Mouse (Mus musculus): ENCODE results near the gene Sesn2.
"Not testable (repeated sequence)": the region's sequence is repeated elsewhere in the genome, so short reads cannot be mapped to it uniquely, and the experiment has no call there.

Sesn2 gene

DNA sequence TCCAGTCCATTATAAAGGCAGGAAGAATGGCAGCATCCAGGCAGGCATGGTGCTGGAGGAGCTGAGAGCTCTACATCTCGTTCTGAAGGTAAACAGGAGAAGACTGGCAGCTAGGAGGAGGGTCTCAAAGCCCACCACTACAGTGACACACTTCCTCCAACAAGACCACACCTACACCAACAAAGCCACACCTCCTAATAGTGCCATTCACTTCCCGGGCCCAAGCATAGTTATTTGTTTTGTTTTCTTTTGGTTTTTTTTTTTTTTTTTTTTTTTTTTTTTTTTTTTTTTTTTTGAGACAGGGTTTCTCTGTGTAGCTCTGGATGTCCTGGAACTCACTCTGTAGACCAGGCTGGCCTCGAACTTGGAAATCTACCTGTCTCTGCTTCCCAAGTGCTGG lies 28.2 kb downstream of the Sesn2 start:
- not testable (repeated sequence) for DNase-seq (ENCODE audit: low spot score)

- no peak for DNase-seq (ENCODE audit: low spot score)
Observed at GRCm38 (mm10) chr4:132477833-132478232, 32.5 kb downstream of the Sesn2 start.

DNA sequence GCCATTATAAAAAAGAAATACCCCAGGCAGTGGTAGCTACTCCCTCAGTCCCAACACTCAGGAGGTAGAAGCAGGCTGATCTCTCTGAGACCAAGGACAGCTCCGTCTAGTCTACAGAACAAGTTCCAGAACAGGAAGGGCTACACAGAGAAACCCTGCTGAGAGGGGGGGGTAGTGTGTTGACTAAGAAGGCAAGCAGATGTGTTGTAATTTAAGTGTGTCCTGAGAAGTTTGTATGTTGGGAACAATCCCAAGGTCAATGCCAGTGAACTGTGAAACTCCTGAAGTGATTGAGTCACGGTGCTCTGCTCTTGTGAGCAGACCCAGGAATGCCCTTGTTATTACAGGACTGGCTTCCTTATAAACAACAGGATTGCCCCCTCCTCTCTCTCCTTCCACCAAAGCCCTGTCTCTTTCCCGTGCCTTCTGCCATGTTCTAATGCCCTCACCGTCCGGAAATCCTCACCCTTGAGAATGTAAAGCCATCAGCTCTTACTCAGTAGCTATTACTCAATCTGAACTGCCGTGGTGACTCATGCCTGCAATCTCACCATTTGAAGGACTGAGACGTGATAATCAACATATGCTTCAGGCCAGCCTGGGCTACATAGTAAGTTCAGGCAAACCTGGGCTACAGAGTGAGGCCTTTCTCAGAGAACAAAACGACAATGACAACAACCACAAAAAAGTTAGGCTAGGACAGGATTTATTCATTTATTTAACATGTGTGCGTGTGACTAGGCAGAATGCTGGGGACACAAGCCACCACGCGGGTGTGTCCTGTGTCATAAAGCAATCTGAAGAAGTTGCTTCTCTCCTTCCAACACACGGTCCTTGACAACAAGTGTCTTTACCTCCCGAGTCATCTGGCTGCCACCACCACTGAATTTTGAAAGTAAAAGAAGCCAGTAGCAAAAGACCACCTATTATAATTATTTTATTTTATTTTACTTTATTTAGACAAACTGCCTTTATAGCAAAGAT lies 34.1 kb downstream of the Sesn2 start:
- no peak for DNase-seq (ENCODE audit: low spot score)

DNA sequence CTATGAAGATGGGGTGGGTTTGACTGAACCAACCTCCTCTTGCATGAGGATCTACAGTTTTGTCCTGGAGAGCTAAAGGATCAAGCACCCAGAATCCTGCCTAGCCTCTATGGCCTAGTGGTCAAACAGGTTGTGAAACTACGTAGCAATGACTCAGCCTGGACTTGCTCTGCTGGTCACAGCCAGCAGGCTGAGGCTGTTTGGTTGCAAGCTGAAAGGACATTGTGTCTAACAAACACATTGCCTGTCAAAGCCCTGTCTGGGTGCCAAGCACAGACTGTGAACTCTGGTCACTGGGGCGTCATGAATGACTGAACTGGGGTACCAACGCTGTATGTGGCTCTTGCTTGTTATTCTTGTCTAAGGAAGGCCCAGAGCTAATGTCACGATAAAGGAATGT lies 35.7 kb downstream of the Sesn2 start:
- DNase-seq (ENCODE audit: low spot score): no peak

GRCm38 (mm10) chr4:132473411-132473810 lies 36.9 kb downstream of the Sesn2 start:
- DNase-seq (ENCODE audit: low spot score): no peak

DNA sequence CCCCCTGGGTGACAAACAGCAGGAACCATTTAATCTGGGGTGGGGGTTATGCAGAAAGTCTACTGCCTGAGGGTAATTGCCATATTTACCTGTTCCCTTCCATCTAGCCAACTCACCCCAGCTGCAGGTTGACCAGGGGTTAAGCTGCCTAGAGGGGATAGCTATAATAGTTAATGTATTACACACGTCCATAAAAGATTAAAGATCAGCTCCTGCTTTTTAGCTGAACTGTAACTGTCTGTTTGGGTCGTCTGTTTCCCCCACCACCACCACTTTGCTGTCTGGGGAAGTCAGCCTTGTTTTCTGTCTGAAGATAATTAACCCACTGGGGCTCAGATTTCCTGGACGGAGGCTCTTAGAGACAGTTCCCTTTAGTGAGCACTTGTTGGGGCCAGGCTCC lies 40.4 kb downstream of the Sesn2 start:
- DNase-seq (ENCODE audit: low spot score): no peak

GRCm38 (mm10) chr4:132464255-132464613 lies 46.1 kb downstream of the Sesn2 start:
- DNase-seq (ENCODE audit: low spot score): no peak

DNA sequence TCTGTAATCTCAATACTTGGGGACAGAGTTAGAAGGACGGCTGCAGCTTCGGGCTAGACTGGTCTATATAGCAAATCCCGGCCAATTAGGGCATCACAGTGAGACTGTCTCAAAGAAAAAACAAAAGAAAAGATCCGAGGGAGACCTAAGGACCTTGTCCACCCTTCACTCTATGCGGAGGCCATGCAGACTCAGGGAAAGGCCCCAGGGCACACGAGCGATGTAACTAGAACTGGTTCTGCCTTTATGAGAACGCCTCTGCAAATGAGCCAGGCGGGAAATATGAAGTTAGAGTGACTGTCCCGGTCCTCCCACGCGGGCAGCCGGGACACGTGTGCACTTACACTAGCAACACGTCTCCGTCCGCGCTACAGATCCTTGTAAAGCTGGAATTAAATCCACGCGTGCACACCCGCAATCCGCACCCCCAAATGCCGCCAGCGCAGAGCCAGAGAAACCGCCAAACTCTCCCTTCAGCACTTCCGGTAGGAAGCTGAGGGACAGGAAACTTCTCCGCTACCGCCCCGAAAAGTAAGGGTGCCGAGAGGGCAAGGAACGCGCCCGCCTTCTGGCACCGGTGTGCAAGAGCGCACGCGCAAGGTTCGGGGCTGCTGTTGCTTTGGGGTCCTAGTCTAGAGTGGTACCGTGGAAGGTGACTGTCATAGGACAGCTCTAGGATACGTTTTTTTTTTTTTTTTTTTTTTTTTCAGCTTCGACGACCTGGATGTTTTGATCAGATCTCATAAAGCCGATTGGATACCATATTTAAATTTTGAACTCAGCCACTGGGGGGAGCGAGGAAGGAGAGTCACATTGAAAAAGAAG lies 46.7 kb downstream of the Sesn2 start, which contains the start of gene Med18:
Gene Med18, minus strand, starts transcription at position 492 of the 825 bp plus-strand sequence.
- DNase-seq (ENCODE audit: low spot score): peak; percentile 93

DNA sequence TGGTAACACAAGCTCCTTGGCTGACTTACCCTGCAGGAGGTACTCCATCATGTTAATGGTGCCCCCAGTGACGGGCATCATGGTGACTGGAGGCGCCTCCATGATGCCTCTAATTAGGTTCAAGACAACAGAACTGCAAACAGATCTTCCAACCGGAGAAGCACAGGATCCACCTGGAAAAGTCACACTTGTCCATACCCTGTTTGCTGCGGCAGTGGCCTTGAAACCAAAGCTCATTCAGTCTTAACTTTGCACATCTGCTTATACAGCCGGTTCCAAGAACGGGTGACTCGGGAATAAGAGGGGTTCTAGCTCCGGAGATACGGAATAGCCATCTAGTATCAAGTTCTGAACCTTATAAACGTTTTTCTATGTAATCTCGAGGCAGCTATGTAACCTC lies 47.5 kb downstream of the Sesn2 start:
- DNase-seq (ENCODE audit: low spot score): peak; percentile 34

DNA sequence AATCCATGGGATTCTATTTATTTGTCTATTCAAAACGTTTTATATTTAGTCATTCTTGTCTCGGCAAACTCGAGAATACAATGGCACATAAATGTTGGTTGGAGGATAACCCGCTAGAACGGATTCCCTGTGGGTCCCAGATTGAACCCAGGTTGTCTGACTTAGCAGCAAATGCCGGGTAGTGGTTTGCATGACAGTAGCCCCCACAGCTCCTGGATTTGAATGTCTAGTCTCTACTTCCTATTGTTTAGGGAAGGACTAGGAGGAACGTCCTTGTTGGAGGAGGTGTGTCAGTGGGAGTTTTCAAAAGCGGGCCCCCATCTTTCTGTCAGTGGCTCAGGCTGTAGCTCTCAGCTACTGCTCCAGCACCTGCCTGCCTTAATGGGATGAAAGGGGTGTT lies 50.1 kb downstream of the Sesn2 start:
- no peak for DNase-seq (ENCODE audit: low spot score)

DNA sequence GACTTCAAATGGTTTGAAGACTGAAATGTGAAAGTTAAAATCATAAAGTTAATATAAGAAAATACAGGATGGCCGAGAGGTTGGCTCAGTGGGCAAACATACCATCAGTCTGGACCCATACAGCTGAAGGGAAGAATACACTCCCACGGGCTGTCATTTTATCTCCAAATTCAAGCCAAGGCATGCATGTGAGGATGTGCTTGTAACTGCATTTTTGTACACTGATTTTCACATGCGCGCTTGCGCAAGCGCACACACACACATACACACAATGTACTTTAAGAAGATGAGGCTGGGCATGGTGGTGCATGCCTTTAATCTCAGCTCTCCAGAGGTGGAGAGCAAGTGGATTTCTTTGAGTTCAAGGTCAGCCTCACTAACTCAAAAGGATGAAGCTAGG lies 54.7 kb downstream of the Sesn2 start:
- no peak for DNase-seq (ENCODE audit: low spot score)

- no peak for DNase-seq (ENCODE audit: low spot score)
Observed at GRCm38 (mm10) chr4:132455146-132455545, 55.2 kb downstream of the Sesn2 start.

DNA sequence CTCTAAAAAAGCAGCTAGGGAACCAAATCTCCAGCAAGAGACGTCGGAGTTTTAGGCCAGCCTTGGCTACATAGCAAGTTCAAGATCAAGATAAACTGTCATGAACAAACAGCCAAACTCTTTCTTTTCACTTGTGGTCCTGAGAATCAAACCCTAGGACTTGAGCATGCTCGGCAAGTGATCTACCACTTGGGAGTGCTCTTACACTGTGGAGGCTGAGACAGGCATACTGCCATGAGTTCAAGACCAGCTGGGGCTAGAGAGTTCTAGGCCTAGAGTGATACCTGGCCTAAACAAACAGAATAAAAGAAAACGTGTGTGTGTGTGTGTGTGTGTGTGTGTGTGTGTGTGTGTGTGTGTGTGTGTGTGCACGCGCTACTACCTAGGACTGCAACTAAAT lies 56.1 kb downstream of the Sesn2 start:
- no peak for DNase-seq (ENCODE audit: low spot score)

- no peak for DNase-seq (ENCODE audit: low spot score)
Observed at GRCm38 (mm10) chr4:132449778-132450177, 60.5 kb downstream of the Sesn2 start.

GRCm38 (mm10) chr4:132446105-132446504 lies 64.2 kb downstream of the Sesn2 start:
- DNase-seq (ENCODE audit: low spot score): no peak

GRCm38 (mm10) chr4:132444516-132444915 lies 65.8 kb downstream of the Sesn2 start:
- DNase-seq (ENCODE audit: low spot score): no peak

All from c-Kit-positive CD71-positive TER-119-positive erythroid progenitor cells, embryonic 14.5 days (primary cell).